Mouse (Mus musculus): ENCODE measurements around the gene Jmjd1c. TPM values are rescaled to one million over a fixed set of nuclear protein-coding genes. Genes with fewer than 3 reads are reported as not detected.

Jmjd1c gene
- total and polyA plus RNA-seq, 2 experiments from 2014 or later = 45.1 to 63.8 TPM

DNA sequence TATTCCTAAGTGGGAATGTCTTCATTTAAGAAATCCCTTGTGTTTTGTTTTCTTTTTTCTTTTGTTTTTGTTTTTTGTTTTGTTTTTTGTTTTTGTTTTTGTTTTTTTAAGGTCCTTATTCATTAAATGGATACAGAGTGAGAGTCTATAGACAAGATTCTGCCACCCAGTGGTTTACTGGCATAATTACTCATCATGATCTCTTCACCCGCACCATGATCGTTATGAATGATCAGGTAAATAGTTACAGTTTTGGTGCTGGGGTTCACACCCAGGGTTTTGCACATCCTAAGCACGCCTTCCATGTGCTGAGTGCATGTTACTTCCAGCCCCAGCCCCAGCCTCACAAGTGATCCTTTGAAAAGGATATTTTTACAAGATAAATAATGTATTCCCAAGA, 120.9 kb downstream of the Jmjd1c start:
- Histone ChIP-seq H3K27ac (ENCODE audit: low read depth, low read length) (no peak overlapping the region), H3K27me3 (ENCODE audit: insufficient read depth, low read length) (no peaks in the 10 kb centered on the region), H3K4me3 (ENCODE audit: low read depth, low read length) (no peak overlapping the region), H3K4me1 (ENCODE audit: insufficient read depth, low read length) (no peaks in the 10 kb centered on the region), H3K4me2 (ENCODE audit: low read depth, low read length, poor library complexity, severe bottlenecking) (no peak overlapping the region), H3K9me3 (ENCODE audit: low read length) (no peaks in the 10 kb centered on the region), H3K9ac (replicated peaks; ENCODE audit: low read length, poor library complexity, severe bottlenecking) (no peak overlapping the region), H3K36me3 (ENCODE audit: insufficient read depth, low read length) (peaks cover 16% of the 10 kb centered on the region)
- WGBS = 77% methylated on average over 3 of the region's 3 CpGs
- peak; percentile 71 for TF ChIP-seq CTCF (IDR thresholded peaks at IDR 0.05)
- DNase-seq (ENCODE audit: low spot score) = peak; percentile 64
- ATAC-seq (ENCODE audit: low FRiP score) = no peak

DNA sequence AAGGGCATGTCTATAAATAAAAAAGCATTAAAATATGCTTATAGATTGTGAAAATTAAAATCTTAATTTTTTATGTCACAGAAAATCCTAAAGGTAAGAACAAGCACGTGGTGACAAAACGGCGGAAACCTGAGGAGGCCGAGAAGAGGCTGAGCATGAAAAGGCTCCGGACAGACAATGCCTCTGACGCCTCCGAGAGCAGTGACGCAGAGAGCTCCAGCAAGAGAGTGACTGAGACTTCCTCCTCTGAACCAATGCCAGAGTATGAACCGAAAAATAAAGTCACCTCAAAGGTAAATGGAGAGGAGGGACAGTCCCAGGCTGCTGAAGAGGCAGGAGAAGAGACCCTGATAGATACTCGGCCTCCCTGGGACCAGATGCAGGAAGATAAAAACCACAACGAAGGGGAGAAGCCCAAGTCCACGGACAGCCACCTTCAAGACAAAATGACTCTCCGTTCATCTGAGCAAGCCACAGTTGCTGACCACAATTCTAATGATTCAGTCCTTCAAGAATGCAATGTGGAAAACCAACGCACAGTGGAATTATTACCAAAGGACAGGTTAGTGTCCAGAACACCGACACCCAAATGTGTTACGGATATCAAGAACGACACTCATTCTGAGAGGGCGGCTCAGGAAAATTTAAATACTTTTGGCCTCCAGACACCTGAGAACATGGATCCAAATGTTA, 123.1 kb downstream of the Jmjd1c start:
- ATAC-seq (ENCODE audit: low FRiP score) = no peak
- H3K36me3 ChIP-seq (ENCODE audit: insufficient read depth, low read length) = peaks cover 18% of the 10 kb centered on the region

DNA sequence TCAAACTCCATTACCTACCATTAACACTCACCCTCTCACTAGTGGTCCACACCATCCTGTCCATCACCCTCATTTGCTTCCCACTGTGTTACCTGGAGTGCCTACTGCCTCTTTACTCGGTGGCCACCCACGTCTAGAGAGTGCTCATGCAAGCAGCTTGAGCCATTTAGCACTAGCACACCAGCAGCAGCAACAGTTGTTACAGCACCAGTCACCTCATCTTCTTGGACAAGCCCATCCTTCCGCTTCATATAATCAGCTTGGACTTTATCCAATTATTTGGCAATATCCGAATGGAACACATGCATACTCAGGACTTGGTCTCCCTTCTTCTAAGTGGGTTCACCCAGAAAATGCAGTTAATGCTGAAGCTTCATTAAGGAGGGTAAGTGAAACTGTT, 124.3 kb downstream of the Jmjd1c start:
- Histone ChIP-seq H3K9me3 (ENCODE audit: low read length) (no peaks in the 10 kb centered on the region), H3K27ac (ENCODE audit: low read depth, low read length) (no peak overlapping the region), H3K4me3 (ENCODE audit: low read depth, low read length) (no peak overlapping the region), H3K36me3 (ENCODE audit: insufficient read depth, low read length) (peaks cover 20% of the 10 kb centered on the region), H3K27me3 (ENCODE audit: insufficient read depth, low read length) (no peaks in the 10 kb centered on the region), H3K9ac (replicated peaks; ENCODE audit: low read length, poor library complexity, severe bottlenecking) (no peak overlapping the region), H3K4me2 (ENCODE audit: low read depth, low read length, poor library complexity, severe bottlenecking) (no peak overlapping the region), H3K4me1 (ENCODE audit: insufficient read depth, low read length) (no peaks in the 10 kb centered on the region)
- WGBS = 85% methylated on average over 4 of the region's 4 CpGs
- TF ChIP-seq CTCF (IDR thresholded peaks at IDR 0.05) = no peak
- ATAC-seq (ENCODE audit: low FRiP score) (no peak), DNase-seq (ENCODE audit: low spot score) (no peak)

More for the DNA sequence above, 123.1 kb downstream of the Jmjd1c start:
- DNase-seq (ENCODE audit: low spot score) = no peak
- WGBS = 91% methylated on average over 18 of the region's 18 CpGs
- Histone ChIP-seq H3K27ac (ENCODE audit: low read depth, low read length) (no peak overlapping the region), H3K9ac (replicated peaks; ENCODE audit: low read length, poor library complexity, severe bottlenecking) (no peak overlapping the region), H3K27me3 (ENCODE audit: insufficient read depth, low read length) (no peaks in the 10 kb centered on the region), H3K9me3 (ENCODE audit: low read length) (no peaks in the 10 kb centered on the region), H3K4me3 (ENCODE audit: low read depth, low read length) (no peak overlapping the region), H3K4me2 (ENCODE audit: low read depth, low read length, poor library complexity, severe bottlenecking) (no peak overlapping the region), H3K4me1 (ENCODE audit: insufficient read depth, low read length) (no peaks in the 10 kb centered on the region)
- no peak for TF ChIP-seq CTCF (IDR thresholded peaks at IDR 0.05)

GRCm38 (mm10) chr10:67221284-67221683, 125.4 kb downstream of the Jmjd1c start:
- no peak for TF ChIP-seq CTCF (IDR thresholded peaks at IDR 0.05)
- DNase-seq (ENCODE audit: low spot score) = peak; percentile 25
- no peak overlapping the region for H3K4me2 ChIP-seq (ENCODE audit: low read depth, low read length, poor library complexity, severe bottlenecking)
- peaks cover 28% of the 10 kb centered on the region for H3K36me3 ChIP-seq (ENCODE audit: insufficient read depth, low read length)
- 64% methylated on average over 5 of the region's 5 CpGs for WGBS
- no peak overlapping the region for H3K9ac ChIP-seq (replicated peaks; ENCODE audit: low read length, poor library complexity, severe bottlenecking)
- H3K27me3 ChIP-seq (ENCODE audit: insufficient read depth, low read length) = no peaks in the 10 kb centered on the region
- H3K27ac ChIP-seq (ENCODE audit: low read depth, low read length) = no peak overlapping the region
- no peak for ATAC-seq (ENCODE audit: low FRiP score)
- H3K4me1 ChIP-seq (ENCODE audit: insufficient read depth, low read length) = no peaks in the 10 kb centered on the region
- no peak overlapping the region for H3K4me3 ChIP-seq (ENCODE audit: low read depth, low read length)
- no peaks in the 10 kb centered on the region for H3K9me3 ChIP-seq (ENCODE audit: low read length)

- H3K27me3 ChIP-seq (ENCODE audit: insufficient read depth, low read length) = no peaks in the 10 kb centered on the region
- no peaks in the 10 kb centered on the region for H3K4me1 ChIP-seq (ENCODE audit: insufficient read depth, low read length)
- 79% methylated on average over 3 of the region's 4 CpGs for WGBS
- H3K9ac ChIP-seq (replicated peaks; ENCODE audit: low read length, poor library complexity, severe bottlenecking) = no peak overlapping the region
- no peak overlapping the region for H3K4me3 ChIP-seq (ENCODE audit: low read depth, low read length)
- no peak overlapping the region for H3K27ac ChIP-seq (ENCODE audit: low read depth, low read length)
- no peak for DNase-seq (ENCODE audit: low spot score)
- no peak overlapping the region for H3K4me2 ChIP-seq (ENCODE audit: low read depth, low read length, poor library complexity, severe bottlenecking)
- no peaks in the 10 kb centered on the region for H3K9me3 ChIP-seq (ENCODE audit: low read length)
- ATAC-seq (ENCODE audit: low FRiP score) = no peak
- TF ChIP-seq CTCF (IDR thresholded peaks at IDR 0.05) = no peak
- peaks cover 27% of the 10 kb centered on the region for H3K36me3 ChIP-seq (ENCODE audit: insufficient read depth, low read length)
Measured at GRCm38 (mm10) chr10:67223942-67224341, 128.0 kb downstream of the Jmjd1c start.

DNA sequence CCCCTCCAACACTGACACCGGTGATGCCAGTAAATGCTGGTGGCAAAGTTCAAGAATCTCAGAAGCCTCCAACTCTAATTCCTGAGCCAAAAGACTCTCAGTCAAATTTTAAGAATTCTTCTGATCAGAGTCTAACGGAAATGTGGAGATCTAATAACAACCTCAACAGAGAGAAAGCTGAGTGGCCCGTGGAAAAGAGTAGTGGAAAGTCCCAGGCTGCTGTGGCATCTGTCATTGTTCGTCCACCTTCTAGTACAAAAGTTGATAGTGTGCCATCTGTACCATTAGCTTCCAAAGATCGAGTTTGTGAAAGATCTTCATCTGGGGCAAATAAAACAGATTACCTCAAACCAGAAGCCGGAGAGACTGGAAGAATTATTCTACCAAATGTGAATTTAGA, 129.6 kb downstream of the Jmjd1c start:
- H3K9me3 ChIP-seq (ENCODE audit: low read length) = no peaks in the 10 kb centered on the region
- WGBS = 85% methylated on average over 6 of the region's 6 CpGs
- H3K4me2 ChIP-seq (ENCODE audit: low read depth, low read length, poor library complexity, severe bottlenecking) = no peak overlapping the region
- peaks cover 18% of the 10 kb centered on the region for H3K36me3 ChIP-seq (ENCODE audit: insufficient read depth, low read length)
- H3K27ac ChIP-seq (ENCODE audit: low read depth, low read length) = 0 out of 2 replicates have a peak overlapping the region, but pooled peaks have one; percentile 38
- H3K4me3 ChIP-seq (ENCODE audit: low read depth, low read length) = no peak overlapping the region
- H3K9ac ChIP-seq (replicated peaks; ENCODE audit: low read length, poor library complexity, severe bottlenecking) = no peak overlapping the region
- no peak for DNase-seq (ENCODE audit: low spot score)
- no peaks in the 10 kb centered on the region for H3K4me1 ChIP-seq (ENCODE audit: insufficient read depth, low read length)
- no peak for TF ChIP-seq CTCF (IDR thresholded peaks at IDR 0.05)
- H3K27me3 ChIP-seq (ENCODE audit: insufficient read depth, low read length) = no peaks in the 10 kb centered on the region
- ATAC-seq (ENCODE audit: low FRiP score) = no peak

Measured in midbrain, postnatal 0 days (tissue).